Mouse (Mus musculus): ENCODE data around the gene Zmynd15. TPM values are rescaled to one million over a fixed set of nuclear protein-coding genes. Genes with fewer than 3 reads are reported as not detected.
A peak's percentile ranks its signal among the peaks of the same experiment; 100 is the strongest.

Gene Zmynd15
- polyA plus RNA-seq, 1 experiment from 2014 or later, result 0.28 TPM

- Histone ChIP-seq H3K36me3 (ENCODE audit: insufficient read depth) (peaks cover 8% of the 10 kb centered on the region), H3K9ac (no peak overlapping the region), H3K4me1 (ENCODE audit: insufficient read depth) (peaks cover 14% of the 10 kb centered on the region; the same call in 1 of the 2 replicates), H3K27ac (ENCODE audit: low read depth) (no peak overlapping the region), H3K4me3 (ENCODE audit: low read depth, low read length) (no peak overlapping the region), H3K9me3 (ENCODE audit: low read depth, low read length) (no peaks in the 10 kb centered on the region), H3K27me3 (ENCODE audit: insufficient read depth, low read length) (no peaks in the 10 kb centered on the region), H3K4me2 (no peak overlapping the region; the same call in none of the 2 replicates)
- no peak for ATAC-seq (ENCODE audit: insufficient read depth)
- DNase-seq, result no peak
- WGBS, result 77% methylated on average over 2 of the region's 2 CpGs
- no peak for TF ChIP-seq CTCF (IDR thresholded peaks at IDR 0.05; ENCODE audit: low read depth)
Observed at GRCm38 (mm10) chr11:70450926-70451325, 8.3 kb upstream of the Zmynd15 start.

- peak; percentile 99 for DNase-seq
- Histone ChIP-seq H3K9me3 (ENCODE audit: low read depth, low read length) (no peaks in the 10 kb centered on the region), H3K4me3 (ENCODE audit: low read depth, low read length) (peak within 1 kb of the TSS; percentile 67), H3K27me3 (ENCODE audit: insufficient read depth, low read length) (no peaks in the 10 kb centered on the region), H3K9ac (peak within 1 kb of the TSS; percentile 79), H3K4me1 (ENCODE audit: insufficient read depth) (peaks cover 14% of the 10 kb centered on the region; the same call in 1 of the 2 replicates), H3K36me3 (ENCODE audit: insufficient read depth) (peaks cover 8% of the 10 kb centered on the region), H3K4me2 (peak within 1 kb of the TSS; percentile 87), H3K27ac (ENCODE audit: low read depth) (peak within 1 kb of the TSS; percentile 97)
- ATAC-seq (ENCODE audit: insufficient read depth), result peak; percentile 99
- WGBS, result under 1% methylated on average over 46 of the region's 46 CpGs
- TF ChIP-seq CTCF (IDR thresholded peaks at IDR 0.05; ENCODE audit: low read depth), result peak; percentile 95
Observed at GRCm38 (mm10) chr11:70451797-70452498, 7.3 kb upstream of the Zmynd15 start, which contains the start of gene Med11. Gene Med11 (plus strand): TSS chr11:70451919.

GRCm38 (mm10) chr11:70453261-70454044, 5.8 kb upstream of the Zmynd15 start:
- no peak for TF ChIP-seq CTCF (IDR thresholded peaks at IDR 0.05; ENCODE audit: low read depth)
- Histone ChIP-seq H3K4me2 (peak overlapping the region; percentile 87), H3K4me3 (ENCODE audit: low read depth, low read length) (no peak overlapping the region), H3K27me3 (ENCODE audit: insufficient read depth, low read length) (peaks cover under 1% of the 10 kb centered on the region; the same call in 1 of the 2 replicates), H3K9me3 (ENCODE audit: low read depth, low read length) (no peaks in the 10 kb centered on the region), H3K27ac (ENCODE audit: low read depth) (no peak overlapping the region), H3K36me3 (ENCODE audit: insufficient read depth) (peaks cover 8% of the 10 kb centered on the region), H3K9ac (no peak overlapping the region), H3K4me1 (ENCODE audit: insufficient read depth) (peaks cover 15% of the 10 kb centered on the region)
- ATAC-seq (ENCODE audit: insufficient read depth) (no peak), DNase-seq (peak; percentile 9)
- WGBS, result 86% methylated on average over 9 of the region's 9 CpGs

- H3K9ac ChIP-seq, result peak within 1 kb of the TSS; percentile 64
- peak; percentile 69 for DNase-seq
- WGBS, result 4% methylated on average over 30 of the region's 30 CpGs
- no peaks in the 10 kb centered on the region for H3K36me3 ChIP-seq (ENCODE audit: insufficient read depth)
- no peak for TF ChIP-seq CTCF (IDR thresholded peaks at IDR 0.05; ENCODE audit: low read depth)
- no peak within 1 kb of the TSS for H3K27ac ChIP-seq (ENCODE audit: low read depth)
- H3K4me2 ChIP-seq, result peak within 1 kb of the TSS; percentile 98
- H3K4me3 ChIP-seq (ENCODE audit: low read depth, low read length), result peak within 1 kb of the TSS; percentile 63
- peaks cover 8% of the 10 kb centered on the region; the same call in 1 of the 2 replicates for H3K4me1 ChIP-seq (ENCODE audit: insufficient read depth)
- peaks cover 19% of the 10 kb centered on the region for H3K27me3 ChIP-seq (ENCODE audit: insufficient read depth, low read length)
- peak; percentile 64; the same call in 1 of the 2 replicates for ATAC-seq (ENCODE audit: insufficient read depth)
- H3K9me3 ChIP-seq (ENCODE audit: low read depth, low read length), result no peaks in the 10 kb centered on the region
Observed at GRCm38 (mm10) chr11:70459601-70460101, 418 bp downstream of the Zmynd15 start, which contains the start of gene Cxcl16. Gene Cxcl16 (minus strand): TSS chr11:70459984.

- Histone ChIP-seq H3K4me2 (no peak overlapping the region), H3K9ac (no peak overlapping the region), H3K4me1 (ENCODE audit: insufficient read depth) (0 out of 2 replicates have a peak, but pooled peaks cover 8% of the 10 kb centered on the region), H3K27me3 (ENCODE audit: insufficient read depth, low read length) (peaks cover 13% of the 10 kb centered on the region), H3K27ac (ENCODE audit: low read depth) (no peak overlapping the region), H3K4me3 (ENCODE audit: low read depth, low read length) (no peak overlapping the region), H3K36me3 (ENCODE audit: insufficient read depth) (no peaks in the 10 kb centered on the region), H3K9me3 (ENCODE audit: low read depth, low read length) (no peaks in the 10 kb centered on the region)
- no peak for TF ChIP-seq CTCF (IDR thresholded peaks at IDR 0.05; ENCODE audit: low read depth)
- WGBS, result 74% methylated on average over 5 of the region's 5 CpGs
- no peak for ATAC-seq (ENCODE audit: insufficient read depth)
- no peak for DNase-seq
Observed at GRCm38 (mm10) chr11:70463970-70464369, 4.7 kb downstream of the Zmynd15 start.

GRCm38 (mm10) chr11:70465211-70465610, 6.0 kb downstream of the Zmynd15 start:
- DNase-seq (peak; percentile 33), ATAC-seq (ENCODE audit: insufficient read depth) (peak; percentile 40; the same call in 1 of the 2 replicates)
- WGBS, result 27% methylated on average over 16 of the region's 16 CpGs
- Histone ChIP-seq H3K27ac (ENCODE audit: low read depth) (no peak overlapping the region), H3K4me3 (ENCODE audit: low read depth, low read length) (peak overlapping the region; percentile 26; the same call in 1 of the 2 replicates), H3K27me3 (ENCODE audit: insufficient read depth, low read length) (peaks cover 12% of the 10 kb centered on the region; the same call in 1 of the 2 replicates), H3K4me2 (peak overlapping the region; percentile 57), H3K9me3 (ENCODE audit: low read depth, low read length) (no peaks in the 10 kb centered on the region), H3K36me3 (ENCODE audit: insufficient read depth) (no peaks in the 10 kb centered on the region), H3K4me1 (ENCODE audit: insufficient read depth) (0 out of 2 replicates have a peak, but pooled peaks cover 6% of the 10 kb centered on the region), H3K9ac (peak overlapping the region; percentile 2)
- no peak for TF ChIP-seq CTCF (IDR thresholded peaks at IDR 0.05; ENCODE audit: low read depth)
